Mouse (Mus musculus): ENCODE data around the gene Pde4dip. TPM values are rescaled to one million over a fixed set of nuclear protein-coding genes. Genes with fewer than 3 reads are reported as not detected.
A peak's percentile ranks its signal among the peaks of the same experiment; 100 is the strongest.

Pde4dip gene
- total RNA-seq (2021): 1,000 to 10,000 TPM; 3,024 to 3,244 TPM
- long read RNA-seq, experiment 1, partial matches to known transcripts: 195 of 403 reads
- long read RNA-seq, experiment 1, other reads (novel, unspliced or antisense): 208 of 403 reads
- long read RNA-seq, experiment 2, partial matches to known transcripts: 390 of 725 reads
- long read RNA-seq, experiment 2, other reads (novel, unspliced or antisense): 335 of 725 reads

GRCm38 (mm10) chr3:97888168-97888901, at the start of gene Pde4dip:
TSS of gene Pde4dip (minus strand) at chr3:97888707.
- peak; percentile 21 for DNase-seq

DNA sequence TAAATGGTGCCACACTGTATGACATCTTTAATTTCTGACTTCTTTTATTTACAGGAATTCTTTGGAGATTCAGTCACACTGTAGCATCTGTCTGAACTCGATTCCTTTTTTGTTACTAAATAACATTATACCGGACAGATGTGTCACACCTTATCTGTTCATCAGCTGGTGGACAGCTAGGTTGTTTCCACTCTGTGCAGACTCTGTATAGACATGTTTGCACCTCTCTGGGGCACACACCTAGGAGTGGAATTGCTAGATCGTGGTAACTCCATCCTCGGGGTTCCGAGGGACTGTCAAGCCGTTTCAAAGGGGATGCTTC, 49.4 kb upstream of the Pde4dip start:
- no peak for DNase-seq

DNA sequence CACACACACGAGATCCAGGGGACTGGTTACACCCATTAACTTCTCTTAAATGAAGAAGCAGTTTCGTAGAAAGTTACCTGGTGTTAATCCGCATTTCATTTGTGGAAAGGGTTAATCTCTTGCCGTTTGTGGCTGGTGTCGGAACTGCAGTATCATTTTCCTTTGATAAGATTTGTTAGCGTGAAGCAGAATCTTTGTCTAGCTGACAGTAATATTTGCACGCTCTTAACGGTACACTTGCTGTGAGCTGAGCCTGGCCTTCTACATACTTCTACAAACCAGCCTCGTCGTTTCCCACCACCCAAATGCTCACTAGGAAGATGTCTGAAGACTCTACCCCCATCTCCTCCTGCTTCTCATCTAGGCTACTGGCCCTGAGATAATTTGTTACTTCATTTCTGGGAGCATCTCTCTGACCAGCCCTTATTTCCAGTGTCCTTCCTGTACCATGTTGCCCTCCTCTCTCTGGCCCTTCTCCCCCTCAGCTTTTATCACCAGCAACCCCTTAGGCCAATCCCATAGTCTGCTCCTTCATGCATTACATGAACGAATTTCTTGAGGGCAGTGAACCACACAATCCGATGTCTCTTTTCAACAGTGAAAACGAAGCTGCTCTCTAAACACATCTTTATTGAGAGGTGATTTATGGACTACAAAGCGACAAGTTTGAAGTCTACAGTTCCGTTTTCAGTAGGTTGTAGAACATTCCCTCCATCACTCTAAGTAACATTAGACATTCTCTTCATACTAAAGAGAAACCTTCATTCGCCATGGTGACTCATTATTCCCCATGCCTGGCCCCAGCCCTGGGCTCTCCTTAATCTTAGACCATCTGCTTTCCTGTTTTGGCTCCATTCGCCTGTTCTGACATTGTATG, 48.8 kb upstream of the Pde4dip start:
- DNase-seq: no peak

DNA sequence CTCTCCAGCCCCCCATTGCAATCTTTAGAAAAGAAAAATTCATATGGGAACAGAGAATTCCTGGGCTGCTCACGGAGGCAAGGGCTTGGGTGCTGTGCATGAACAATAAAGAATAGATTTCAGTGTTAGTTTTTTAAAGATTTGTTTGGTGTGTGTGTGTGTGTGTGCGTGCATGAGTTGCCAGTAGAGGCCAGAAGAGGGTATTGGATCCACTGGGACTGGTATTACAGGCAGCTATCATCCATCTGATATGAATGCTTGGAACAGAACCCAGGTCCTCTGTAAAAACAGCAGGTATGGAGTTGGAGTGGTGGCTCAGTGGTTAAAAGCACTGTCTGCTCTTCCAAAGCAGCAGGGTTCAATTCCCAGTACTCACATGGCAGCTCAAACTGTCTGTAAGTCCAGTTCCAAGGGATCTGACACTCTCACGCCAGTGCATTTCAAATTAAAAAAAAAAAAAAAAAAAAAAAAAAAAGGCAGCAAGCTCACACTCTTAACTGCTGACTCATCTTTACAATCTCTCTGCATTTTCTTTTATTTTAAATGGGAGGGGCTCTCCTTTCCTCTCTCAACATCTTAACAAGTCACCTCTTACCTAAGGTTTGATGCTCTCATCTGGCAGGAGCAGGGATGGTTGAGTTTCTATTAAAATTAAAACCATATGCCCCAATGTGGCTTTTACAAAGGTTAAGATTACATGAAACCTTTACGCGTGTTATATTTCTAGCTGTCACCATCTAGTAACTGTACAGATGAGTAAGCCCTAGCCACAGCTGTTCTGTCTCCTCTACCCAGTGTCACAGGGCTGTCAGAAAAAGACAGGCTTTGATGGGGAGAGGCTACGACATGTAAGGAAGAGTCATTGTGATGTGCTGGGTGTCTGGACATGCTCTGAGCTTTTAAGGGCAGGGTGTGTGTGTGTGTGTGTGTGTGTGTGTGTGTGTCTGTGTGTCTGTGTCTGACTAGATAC, 46.1 kb upstream of the Pde4dip start:
- no peak for DNase-seq

- no peak for DNase-seq
Observed at GRCm38 (mm10) chr3:97933811-97934210, 45.3 kb upstream of the Pde4dip start.

DNA sequence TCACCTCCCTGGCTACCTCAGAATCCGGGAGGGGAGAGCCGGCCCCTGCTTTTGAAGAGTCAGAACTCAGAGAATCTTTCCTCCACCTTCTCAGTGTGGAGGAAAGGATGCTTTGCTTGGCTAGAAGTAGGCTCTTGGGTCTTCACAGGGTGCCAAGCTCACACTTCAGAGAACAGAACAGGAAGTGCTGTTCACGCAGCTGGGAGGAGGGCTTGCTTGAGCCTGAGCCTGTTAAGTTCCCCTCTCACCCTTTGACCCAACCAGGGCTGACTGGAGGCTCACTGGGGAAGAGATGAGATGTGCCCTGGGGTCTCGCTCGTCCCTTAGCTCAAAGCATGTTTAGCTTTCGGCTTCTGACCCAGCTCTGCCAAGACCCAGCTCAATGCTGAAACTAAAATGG, 44.7 kb upstream of the Pde4dip start:
- peak; percentile 15 for DNase-seq

GRCm38 (mm10) chr3:97932771-97933170, 44.3 kb upstream of the Pde4dip start:
- DNase-seq: no peak

- DNase-seq: peak; percentile 28
Observed at GRCm38 (mm10) chr3:97932131-97932530, 43.6 kb upstream of the Pde4dip start.

GRCm38 (mm10) chr3:97931310-97931885, 42.9 kb upstream of the Pde4dip start:
- DNase-seq: no peak

GRCm38 (mm10) chr3:97930787-97931158, 42.3 kb upstream of the Pde4dip start:
- DNase-seq: no peak

- no peak for DNase-seq
Observed at GRCm38 (mm10) chr3:97930141-97930786, 41.8 kb upstream of the Pde4dip start.

DNA sequence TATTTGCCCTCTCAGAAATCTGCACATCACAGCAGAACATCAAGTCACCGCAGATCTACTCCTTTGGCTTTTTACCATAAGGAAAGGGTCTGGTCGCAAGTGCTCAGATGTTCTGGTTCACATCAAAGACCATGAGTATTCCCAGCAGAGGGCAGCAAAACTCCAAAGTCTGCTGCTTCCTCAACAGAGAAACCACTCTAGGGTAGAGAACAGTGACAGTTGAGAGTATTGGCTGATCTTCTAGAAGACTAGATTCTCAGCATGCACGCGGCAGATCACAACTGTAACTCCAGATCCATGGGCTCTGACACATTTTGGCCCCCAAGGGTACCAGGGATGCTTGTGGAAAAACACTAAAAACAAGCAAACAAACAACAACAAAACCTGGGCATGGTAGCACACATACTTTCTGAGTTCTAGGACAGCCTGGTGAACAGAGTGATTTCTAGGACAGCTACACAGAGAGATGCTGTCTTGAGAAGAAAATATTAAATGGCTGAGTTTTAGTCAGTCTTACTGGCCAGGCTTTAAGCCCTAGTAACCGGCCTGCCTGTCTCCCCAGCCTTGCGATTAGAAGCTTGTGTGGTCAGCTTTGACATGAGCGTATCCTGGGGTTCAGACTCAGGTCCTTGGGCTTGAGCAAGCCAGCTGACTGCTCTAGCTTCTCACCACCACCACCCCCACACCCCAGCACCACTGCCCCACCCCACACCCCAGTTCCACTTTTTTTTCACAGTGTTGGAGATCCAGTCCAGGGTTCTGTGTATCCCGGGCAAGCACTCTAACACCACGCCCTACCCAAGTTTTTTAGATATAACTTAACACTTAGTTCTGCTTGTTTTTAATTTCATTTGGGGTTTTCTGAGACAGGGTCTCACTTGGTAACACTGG, 40.7 kb upstream of the Pde4dip start:
- DNase-seq: peak; percentile 56

DNA sequence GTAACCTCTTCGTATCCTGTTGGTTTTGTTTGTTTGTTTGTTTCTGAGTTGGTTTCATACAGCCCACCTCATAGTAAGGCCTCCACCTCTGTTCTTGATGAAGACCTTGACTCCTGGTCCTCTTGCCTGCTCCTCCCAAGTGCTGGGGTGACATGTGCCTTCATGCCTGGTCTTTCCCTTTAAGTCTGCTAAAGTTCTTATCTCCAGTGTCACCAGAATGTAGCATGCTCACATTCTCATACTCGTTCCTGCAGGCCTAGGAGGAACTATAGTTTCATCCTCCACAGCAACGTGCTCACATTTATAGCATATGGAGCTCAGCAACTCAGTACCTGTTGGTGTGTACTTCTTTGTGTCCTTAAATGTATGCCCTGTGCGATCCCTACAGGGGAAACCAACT, 38.8 kb upstream of the Pde4dip start:
- DNase-seq: no peak

DNA sequence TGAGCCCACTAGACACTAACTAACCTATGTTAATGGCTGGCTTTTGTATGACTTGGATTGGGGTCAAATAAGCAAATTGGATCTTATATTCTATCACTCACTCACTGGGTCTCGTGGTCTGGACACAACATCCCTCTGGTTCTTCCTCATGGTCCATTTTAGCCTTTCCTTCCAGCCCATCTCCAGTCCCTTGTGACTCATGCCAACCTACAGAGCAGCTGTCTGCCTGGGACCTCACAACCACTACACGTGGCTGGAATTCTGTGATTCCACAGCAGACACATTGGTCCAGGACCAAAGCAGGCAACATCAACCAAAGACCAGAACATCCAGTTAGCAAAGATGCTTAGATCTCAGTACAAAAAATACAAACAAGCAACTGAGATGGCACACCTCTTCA, 36.7 kb upstream of the Pde4dip start:
- no peak for DNase-seq

GRCm38 (mm10) chr3:97918885-97919550, 30.5 kb upstream of the Pde4dip start:
- DNase-seq: no peak

DNA sequence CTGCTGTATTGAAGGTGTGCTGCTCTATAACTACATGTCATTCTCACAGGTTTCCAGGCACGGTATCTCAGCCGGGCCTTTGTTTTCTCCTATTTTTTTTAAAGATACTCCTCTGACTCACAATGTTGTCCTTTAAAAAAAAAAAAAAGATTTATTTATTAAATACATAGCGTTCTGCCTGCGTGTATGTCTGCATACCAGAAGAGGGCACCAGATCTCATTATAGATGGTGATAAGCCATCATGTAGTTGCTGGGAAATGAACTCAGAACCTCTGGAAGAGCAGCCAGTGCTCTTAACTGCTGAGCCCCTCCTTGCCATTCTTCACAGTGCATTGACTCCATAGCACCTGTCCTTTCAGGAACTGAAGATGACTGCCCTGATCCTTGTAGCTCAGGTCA, 26.6 kb upstream of the Pde4dip start:
- DNase-seq: no peak

GRCm38 (mm10) chr3:97911093-97911492, 22.6 kb upstream of the Pde4dip start:
- DNase-seq: no peak

- DNase-seq: no peak
Observed at GRCm38 (mm10) chr3:97909737-97910136, 21.2 kb upstream of the Pde4dip start.

GRCm38 (mm10) chr3:97901586-97901985, 13.1 kb upstream of the Pde4dip start:
- DNase-seq: no peak

Data from gastrocnemius, postnatal 25 days (tissue).